Mouse (Mus musculus) thymus, adult 2 months (tissue): Measurements from ENCODE around the gene Abcb10. TPM values are rescaled to one million over a fixed set of nuclear protein-coding genes. Genes with fewer than 3 reads are reported as not detected.

Experiments
- DNase-seq: peaks from one replicate; pipeline ENCODE4 v3.0.0; 2021
- H3K27ac ChIP-seq: fragments of 200-500 bp; 2 replicates; pipeline ENCODE4 v1.5.1; 2012; ENCODE audit warnings: low read length, control low read depth; ENCODE audit not compliant: control insufficient read depth, insufficient read depth
- H3K27me3 ChIP-seq: fragments of 200-500 bp; 2 replicates; pipeline ENCODE4 v1.6.1; 2012; ENCODE audit warnings: mild to moderate bottlenecking, low read length, moderate library complexity, mixed read lengths; ENCODE audit not compliant: control insufficient read depth, insufficient read depth
- H3K36me3 ChIP-seq: fragments of 200-500 bp; 2 replicates; pipeline ENCODE4 v1.6.1; 2012; ENCODE audit warnings: mild to moderate bottlenecking, low read length, moderate library complexity; ENCODE audit not compliant: control insufficient read depth, insufficient read depth
- H3K4me1 ChIP-seq: fragments of 200-500 bp; replicated peaks from 2 replicates; pipeline ENCODE4 v1.6.1; 2012; ENCODE audit warnings: low read length; ENCODE audit not compliant: control insufficient read depth, insufficient read depth
- H3K4me3 ChIP-seq: fragments of 200-500 bp; 2 replicates; pipeline ENCODE4 v1.5.1; 2012; ENCODE audit warnings: mild to moderate bottlenecking, low read length, control low read depth, moderate library complexity; ENCODE audit not compliant: control insufficient read depth, insufficient read depth
- CTCF ChIP-seq: fragments of 200-500 bp; IDR thresholded peaks from 2 replicates; pipeline ENCODE4 v1.5.1; 2012; ENCODE audit warnings: mild to moderate bottlenecking, control low read depth, low read length, moderate library complexity, borderline replicate concordance; ENCODE audit not compliant: control insufficient read depth, poor library complexity, insufficient read depth; ENCODE audit errors: extremely low read depth
- POLR2A ChIP-seq: fragments of 200-500 bp; IDR thresholded peaks from 2 replicates; pipeline ENCODE4 v1.6.1; 2012; ENCODE audit warnings: mild to moderate bottlenecking, low read length, control low read depth, moderate library complexity; ENCODE audit not compliant: control insufficient read depth, poor library complexity, insufficient read depth; ENCODE audit errors: extremely low read depth
- WGBS: fragments of 180-500 bp; shearing (Covaris S2); methylation state at CpG from one replicate; pipeline ENCODE4 v1.1.7; 2018; 5-methylcytosine and 5-hydroxymethylcytosine counted together
- polyA plus RNA-seq: library from polyadenylated mRNA; depleted of rRNA; stranded (reverse); fragments of >200 nt; gene quantifications from 2 replicates; pipeline ENCODE4 v1.2.3, GENCODE M21; 2012

Gene Abcb10
- polyA plus RNA-seq, 1 experiment: 5.5 TPM

- no peak for TF ChIP-seq POLR2A
- TF ChIP-seq CTCF: no peak
- no peak overlapping the region for H3K4me3 ChIP-seq
- DNase-seq: no peak
- H3K27ac ChIP-seq: no peak overlapping the region
- peaks cover 43% of the 10 kb centered on the region for H3K36me3 ChIP-seq
- WGBS: 93% methylated on average over 3 of the region's 3 CpGs
- H3K4me1 ChIP-seq: no peaks in the 10 kb centered on the region; the same call in 1 of the 2 replicates
- H3K27me3 ChIP-seq: no peaks in the 10 kb centered on the region
Measured at GRCm38 (mm10) chr8:123993997-123994396, 11.1 kb upstream of the Abcb10 start.

- Histone ChIP-seq H3K27me3 (no peaks in the 10 kb centered on the region), H3K27ac (no peak overlapping the region), H3K36me3 (peaks cover 39% of the 10 kb centered on the region), H3K4me1 (no peaks in the 10 kb centered on the region; the same call in 1 of the 2 replicates), H3K4me3 (no peak overlapping the region)
- no peak for TF ChIP-seq POLR2A
- TF ChIP-seq CTCF: no peak
- WGBS: 96% methylated on average over 5 of the region's 5 CpGs
- no peak for DNase-seq
Measured at GRCm38 (mm10) chr8:123993597-123993996, 10.7 kb upstream of the Abcb10 start.

GRCm38 (mm10) chr8:123992587-123992986 is 9.7 kb upstream of the Abcb10 start:
- Histone ChIP-seq H3K4me1 (no peaks in the 10 kb centered on the region; the same call in 1 of the 2 replicates), H3K4me3 (no peak overlapping the region), H3K36me3 (peaks cover 35% of the 10 kb centered on the region), H3K27me3 (no peaks in the 10 kb centered on the region), H3K27ac (no peak overlapping the region)
- WGBS: 94% methylated on average over 8 of the region's 8 CpGs
- no peak for TF ChIP-seq CTCF
- no peak for TF ChIP-seq POLR2A
- DNase-seq: no peak

- no peak for DNase-seq
- H3K27me3 ChIP-seq: no peaks in the 10 kb centered on the region
- 94% methylated on average over 13 of the region's 13 CpGs for WGBS
- H3K27ac ChIP-seq: no peak overlapping the region
- H3K36me3 ChIP-seq: peaks cover 17% of the 10 kb centered on the region
- no peak for TF ChIP-seq POLR2A
- TF ChIP-seq CTCF: no peak
- no peak overlapping the region for H3K4me3 ChIP-seq
- H3K4me1 ChIP-seq: no peaks in the 10 kb centered on the region; the same call in 1 of the 2 replicates
Measured at GRCm38 (mm10) chr8:123990277-123991049, 7.5 kb upstream of the Abcb10 start.

GRCm38 (mm10) chr8:123989128-123989527 is 6.2 kb upstream of the Abcb10 start:
- WGBS: 75% methylated on average over 7 of the region's 7 CpGs
- no peaks in the 10 kb centered on the region for H3K27me3 ChIP-seq
- peaks cover 8% of the 10 kb centered on the region for H3K36me3 ChIP-seq
- TF ChIP-seq CTCF: no peak
- H3K4me1 ChIP-seq: no peaks in the 10 kb centered on the region; the same call in 1 of the 2 replicates
- no peak for DNase-seq
- no peak overlapping the region for H3K4me3 ChIP-seq
- no peak overlapping the region for H3K27ac ChIP-seq

- H3K27ac ChIP-seq: no peak overlapping the region; the same call in 1 of the 2 replicates
- TF ChIP-seq CTCF: no peak
- TF ChIP-seq POLR2A: no peak
- H3K36me3 ChIP-seq: peaks cover 3% of the 10 kb centered on the region; the same call in 1 of the 2 replicates
- no peaks in the 10 kb centered on the region; the same call in 1 of the 2 replicates for H3K4me1 ChIP-seq
- WGBS: 36% methylated on average over 6 of the region's 6 CpGs
- H3K4me3 ChIP-seq: no peak overlapping the region
- no peak for DNase-seq
- H3K27me3 ChIP-seq: no peaks in the 10 kb centered on the region
Measured at GRCm38 (mm10) chr8:123988605-123989038, 5.7 kb upstream of the Abcb10 start.
